Mouse (Mus musculus) midbrain, embryonic 12.5 days (tissue): ENCODE results near the gene Neurl1a. TPM values are rescaled to one million over a fixed set of nuclear protein-coding genes. Genes with fewer than 3 reads are reported as not detected.
A peak's percentile ranks its signal among the peaks of the same experiment; 100 is the strongest.

Source experiments
- ATAC-seq: fragments of 200-750 bp; cut with Nextera tagmentation; 2 replicates; pipeline ENCODE4 v1.8.0; 2017; ENCODE audit warnings: low read depth, moderate TSS enrichment, moderate library complexity; ENCODE audit not compliant: low FRiP score
- H3K27ac ChIP-seq: fragments of 300-500 bp; sonication (generic); replicated peaks from 2 replicates; pipeline ENCODE4 v1.5.1; 2016; ENCODE audit warnings: mild to moderate bottlenecking
- H3K27me3 ChIP-seq: fragments of 300-500 bp; sonication (generic); 2 replicates; pipeline ENCODE4 v1.6.1; 2016; ENCODE audit warnings: mild to moderate bottlenecking
- H3K36me3 ChIP-seq: fragments of 300-500 bp; sonication (generic); 2 replicates; pipeline ENCODE4 v1.6.1; 2016
- H3K4me1 ChIP-seq: fragments of 300-500 bp; sonication (generic); 2 replicates; pipeline ENCODE4 v1.6.1; 2016
- H3K4me2 ChIP-seq: fragments of 300-500 bp; sonication (generic); replicated peaks from 2 replicates; pipeline ENCODE4 v1.6.1; 2016; ENCODE audit warnings: mild to moderate bottlenecking, moderate library complexity
- H3K4me3 ChIP-seq: fragments of 300-500 bp; sonication (generic); 2 replicates; pipeline ENCODE4 v1.5.1; 2016; ENCODE audit warnings: mild to moderate bottlenecking
- H3K9ac ChIP-seq: fragments of 300-500 bp; sonication (generic); replicated peaks from 2 replicates; pipeline ENCODE4 v1.6.1; 2016; ENCODE audit warnings: mild to moderate bottlenecking, moderate library complexity
- H3K9me3 ChIP-seq: fragments of 300-500 bp; sonication (generic); 2 replicates; pipeline ENCODE4 v1.6.1; 2016; ENCODE audit warnings: mild to moderate bottlenecking
- WGBS: fragments of 180-500 bp; shearing (Covaris S2); methylation state at CpG from one replicate; pipeline ENCODE4 v1.1.7; 2016; 5-methylcytosine and 5-hydroxymethylcytosine counted together
- polyA plus RNA-seq: library from polyadenylated mRNA; unstranded; fragments of >200 nt; fragmentation: Nextera tagmentation; extraction: Ambion mirVana; gene quantifications from 2 replicates; pipeline ENCODE4 v1.2.1, GENCODE M21; 2016

Neurl1a gene
- polyA plus RNA-seq, 1 experiment from 2014 or later, result 4.8 TPM

GRCm38 (mm10) chr19:47279788-47280532, 101.3 kb downstream of the Neurl1a start:
- 88% methylated on average over 15 of the region's 15 CpGs for WGBS

GRCm38 (mm10) chr19:47280894-47281293, 102.3 kb downstream of the Neurl1a start:
- Histone ChIP-seq H3K27ac (no peak overlapping the region), H3K36me3 (peaks cover 17% of the 10 kb centered on the region)
- no peak for ATAC-seq

More at GRCm38 (mm10) chr19:47279788-47280532, 101.3 kb downstream of the Neurl1a start:
- Histone ChIP-seq H3K27me3 (no peaks in the 10 kb centered on the region), H3K9me3 (no peaks in the 10 kb centered on the region), H3K4me3 (no peak overlapping the region), H3K9ac (no peak overlapping the region), H3K36me3 (peaks cover 17% of the 10 kb centered on the region), H3K4me2 (no peak overlapping the region), H3K27ac (no peak overlapping the region), H3K4me1 (no peaks in the 10 kb centered on the region)
- no peak for ATAC-seq

GRCm38 (mm10) chr19:47282050-47282454, 103.4 kb downstream of the Neurl1a start:
- H3K4me3 ChIP-seq, result no peak overlapping the region
- no peaks in the 10 kb centered on the region for H3K4me1 ChIP-seq
- 76% methylated on average over 6 of the region's 6 CpGs for WGBS
- no peaks in the 10 kb centered on the region for H3K9me3 ChIP-seq
- no peak for ATAC-seq
- H3K4me2 ChIP-seq, result no peak overlapping the region
- H3K36me3 ChIP-seq, result peaks cover 11% of the 10 kb centered on the region; the same call in 1 of the 2 replicates
- no peaks in the 10 kb centered on the region for H3K27me3 ChIP-seq
- H3K9ac ChIP-seq, result no peak overlapping the region
- H3K27ac ChIP-seq, result no peak overlapping the region

More at GRCm38 (mm10) chr19:47280894-47281293, 102.3 kb downstream of the Neurl1a start:
- Histone ChIP-seq H3K9me3 (no peaks in the 10 kb centered on the region), H3K4me1 (no peaks in the 10 kb centered on the region), H3K4me3 (no peak overlapping the region), H3K9ac (no peak overlapping the region), H3K27me3 (no peaks in the 10 kb centered on the region), H3K4me2 (no peak overlapping the region)
- 74% methylated on average over 9 of the region's 9 CpGs for WGBS

GRCm38 (mm10) chr19:47282688-47283215, 104.1 kb downstream of the Neurl1a start:
- H3K9me3 ChIP-seq, result no peaks in the 10 kb centered on the region
- H3K9ac ChIP-seq, result no peak overlapping the region
- no peak overlapping the region for H3K4me2 ChIP-seq
- peaks cover 9% of the 10 kb centered on the region; the same call in 1 of the 2 replicates for H3K36me3 ChIP-seq
- H3K27me3 ChIP-seq, result no peaks in the 10 kb centered on the region
- no peak overlapping the region for H3K27ac ChIP-seq
- WGBS, result 96% methylated on average over 17 of the region's 17 CpGs
- ATAC-seq, result no peak
- no peaks in the 10 kb centered on the region for H3K4me1 ChIP-seq
- no peak overlapping the region for H3K4me3 ChIP-seq

- peaks cover 5% of the 10 kb centered on the region; the same call in 1 of the 2 replicates for H3K36me3 ChIP-seq
- no peak overlapping the region for H3K4me3 ChIP-seq
- H3K4me2 ChIP-seq, result no peak overlapping the region
- no peaks in the 10 kb centered on the region for H3K9me3 ChIP-seq
- no peaks in the 10 kb centered on the region for H3K27me3 ChIP-seq
- no peak for ATAC-seq
- H3K27ac ChIP-seq, result no peak overlapping the region
- no peak overlapping the region for H3K9ac ChIP-seq
- peaks cover 2% of the 10 kb centered on the region; the same call in 1 of the 2 replicates for H3K4me1 ChIP-seq
- WGBS, result 74% methylated on average over 6 of the region's 6 CpGs
Observed at GRCm38 (mm10) chr19:47285581-47285980, 107.0 kb downstream of the Neurl1a start.

- Histone ChIP-seq H3K9ac (no peak overlapping the region), H3K27me3 (no peaks in the 10 kb centered on the region), H3K27ac (no peak overlapping the region), H3K9me3 (no peaks in the 10 kb centered on the region), H3K4me2 (no peak overlapping the region), H3K36me3 (peaks cover 5% of the 10 kb centered on the region; the same call in 1 of the 2 replicates), H3K4me3 (no peak overlapping the region), H3K4me1 (peaks cover 15% of the 10 kb centered on the region)
- WGBS, result 67% methylated on average over 17 of the region's 17 CpGs
- ATAC-seq, result no peak
Observed at GRCm38 (mm10) chr19:47286886-47287450, 108.3 kb downstream of the Neurl1a start.

- Histone ChIP-seq H3K27ac (peak overlapping the region; percentile 52), H3K4me1 (peaks cover 25% of the 10 kb centered on the region), H3K36me3 (no peaks in the 10 kb centered on the region), H3K27me3 (no peaks in the 10 kb centered on the region), H3K9ac (no peak overlapping the region), H3K4me3 (no peak overlapping the region), H3K4me2 (no peak overlapping the region), H3K9me3 (no peaks in the 10 kb centered on the region)
- ATAC-seq, result peak; percentile 72
- 23% methylated on average over 7 of the region's 7 CpGs for WGBS
Observed at GRCm38 (mm10) chr19:47291307-47292080, 112.9 kb downstream of the Neurl1a start.

GRCm38 (mm10) chr19:47292451-47292951, 113.9 kb downstream of the Neurl1a start:
- H3K4me3 ChIP-seq, result no peak overlapping the region
- no peaks in the 10 kb centered on the region for H3K36me3 ChIP-seq
- 50% methylated on average over 7 of the region's 7 CpGs for whole genome bisulfite sequencing
- H3K27me3 ChIP-seq, result no peaks in the 10 kb centered on the region
- no peaks in the 10 kb centered on the region for H3K9me3 ChIP-seq
- no peak for ATAC-seq
- H3K9ac ChIP-seq, result no peak overlapping the region
- H3K4me2 ChIP-seq, result no peak overlapping the region
- peaks cover 25% of the 10 kb centered on the region for H3K4me1 ChIP-seq
- H3K27ac ChIP-seq, result no peak overlapping the region

- H3K4me1 ChIP-seq, result peaks cover 25% of the 10 kb centered on the region
- H3K27ac ChIP-seq, result no peak overlapping the region
- no peak overlapping the region for H3K9ac ChIP-seq
- H3K9me3 ChIP-seq, result no peaks in the 10 kb centered on the region
- no peak overlapping the region for H3K4me2 ChIP-seq
- no peaks in the 10 kb centered on the region for H3K36me3 ChIP-seq
- 0 out of 2 replicates have a peak, but pooled peaks cover 5% of the 10 kb centered on the region for H3K27me3 ChIP-seq
- no peak overlapping the region for H3K4me3 ChIP-seq
- 78% methylated on average over 11 of the region's 11 CpGs for WGBS
- no peak for ATAC-seq
Observed at GRCm38 (mm10) chr19:47298100-47298499, 119.5 kb downstream of the Neurl1a start.

- H3K9ac ChIP-seq, result no peak overlapping the region; the same call in 1 of the 2 replicates
- H3K9me3 ChIP-seq, result no peaks in the 10 kb centered on the region
- no peaks in the 10 kb centered on the region for H3K36me3 ChIP-seq
- peak overlapping the region; percentile 87 for H3K27ac ChIP-seq
- H3K4me2 ChIP-seq, result peak overlapping the region; percentile 36
- H3K4me3 ChIP-seq, result no peak overlapping the region
- ATAC-seq, result peak; percentile 86
- WGBS, result 5% methylated on average over 19 of the region's 19 CpGs
- peaks cover 23% of the 10 kb centered on the region for H3K4me1 ChIP-seq
- peaks cover 5% of the 10 kb centered on the region; the same call in 1 of the 2 replicates for H3K27me3 ChIP-seq
Observed at GRCm38 (mm10) chr19:47301303-47302190, 122.9 kb downstream of the Neurl1a start.
